Mouse (Mus musculus) monocyte, adult 5-6 weeks (primary cell): ENCODE data around the gene Heca. TPM values are rescaled to one million over a fixed set of nuclear protein-coding genes. Genes with fewer than 3 reads are reported as not detected.

ENCODE experiments used
- total RNA-seq: library from RNA; stranded (forward); fragments of 200-1000, 200-491, 200-594 nt; gene quantifications from 3 replicates; pipeline ENCODE4 v1.2.3, GENCODE M21; 2017

The Heca gene
- total RNA-seq, 1 experiment from 2014 or later, result 161 TPM

Other genes with a start within 250 kb of the Heca start
- 29.2 to 39.7 TPM (median 32.6 TPM) in 3 replicates for gene Cited2, start 224.8 kb downstream of the Heca start, total RNA-seq
- gene Txlnb, start 151.8 kb downstream of the Heca start, total RNA-seq, result 0.75 to 2.3 TPM (median 1.5 TPM) in 3 replicates
- 279 to 315 TPM (median 280 TPM) in 3 replicates for gene Abracl, start 75.2 kb upstream of the Heca start, total RNA-seq
- 47.0 to 66.2 TPM (median 47.9 TPM) in 3 replicates for gene Reps1, start 107.8 kb upstream of the Heca start, total RNA-seq